Mouse (Mus musculus): ENCODE data around the gene Smyd5.

- TF ChIP-seq CTCF (IDR thresholded peaks at IDR 0.05; ENCODE audit: extremely low read depth, insufficient read length, insufficient replicate concordance, low read depth, low read length) (no peak), POLR2A (IDR thresholded peaks at IDR 0.05; ENCODE audit: low read depth, low read length) (no peak)
These were observed 28.8 kb upstream of the Smyd5 start for GRCm38 (mm10) chr6:85403039-85403438.

All from small intestine, adult 2 months (tissue).